Mouse (Mus musculus): Measurements from ENCODE around the gene A730061H03Rik.

Gene A730061H03Rik

DNA sequence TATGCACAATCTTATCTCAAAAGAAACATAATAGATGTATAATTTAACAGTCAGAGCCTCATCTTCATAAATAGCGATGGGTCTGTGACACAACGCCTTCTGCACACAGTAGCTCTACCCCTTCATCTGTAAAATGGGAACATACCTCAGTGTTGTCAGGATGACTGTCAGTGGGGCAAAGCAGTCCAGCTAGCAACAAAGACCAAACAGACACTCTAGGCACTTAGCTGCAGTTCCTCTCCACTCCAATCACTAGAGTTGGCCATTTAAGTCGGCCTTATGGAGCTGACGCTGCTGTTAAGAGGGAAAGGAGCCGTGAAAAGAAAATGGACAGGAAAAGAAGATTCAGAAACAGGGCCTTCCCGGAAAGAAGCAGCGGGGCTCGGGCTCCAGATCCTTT is 8.4 kb downstream of the A730061H03Rik start:
- no peak for DNase-seq (ENCODE audit: low read depth, low spot score)

- no peak for DNase-seq (ENCODE audit: low read depth, low spot score)
Measured at GRCm38 (mm10) chr14:55551347-55551746, 8.9 kb downstream of the A730061H03Rik start.

GRCm38 (mm10) chr14:55550191-55550590 is 10.0 kb downstream of the A730061H03Rik start:
- DNase-seq (ENCODE audit: low read depth, low spot score), result no peak

GRCm38 (mm10) chr14:55544334-55544733 is 15.9 kb downstream of the A730061H03Rik start:
- no peak for DNase-seq (ENCODE audit: low read depth, low spot score)

GRCm38 (mm10) chr14:55542268-55542667 is 17.9 kb downstream of the A730061H03Rik start:
- DNase-seq (ENCODE audit: low read depth, low spot score), result no peak

DNA sequence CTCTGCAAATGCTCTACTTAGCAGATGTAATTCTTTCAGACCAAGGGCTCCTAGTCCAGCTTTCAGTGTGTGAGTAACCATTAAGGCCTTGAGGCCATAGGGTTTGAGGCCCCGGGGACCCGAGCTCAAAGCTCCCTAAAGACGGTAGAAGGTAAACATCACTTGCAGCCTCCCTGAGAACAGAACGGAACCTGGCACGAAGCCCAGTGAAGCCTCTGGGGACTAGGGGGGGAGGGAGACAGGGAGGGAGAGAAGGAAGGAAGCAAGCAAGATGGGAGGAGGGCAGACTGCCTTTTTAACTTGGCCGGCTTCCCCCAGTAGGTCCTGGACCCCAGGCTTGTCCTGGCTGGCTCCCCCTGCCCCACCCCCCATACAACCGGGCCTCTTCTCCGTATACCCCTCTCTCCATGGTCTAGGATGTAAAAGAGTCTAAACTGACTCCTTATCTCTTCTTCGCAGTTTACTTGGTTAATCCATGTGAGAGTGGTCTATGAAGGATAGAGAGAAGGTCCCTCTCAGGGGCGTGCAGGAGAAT is 19.4 kb downstream of the A730061H03Rik start:
- no peak for DNase-seq (ENCODE audit: low read depth, low spot score)

DNA sequence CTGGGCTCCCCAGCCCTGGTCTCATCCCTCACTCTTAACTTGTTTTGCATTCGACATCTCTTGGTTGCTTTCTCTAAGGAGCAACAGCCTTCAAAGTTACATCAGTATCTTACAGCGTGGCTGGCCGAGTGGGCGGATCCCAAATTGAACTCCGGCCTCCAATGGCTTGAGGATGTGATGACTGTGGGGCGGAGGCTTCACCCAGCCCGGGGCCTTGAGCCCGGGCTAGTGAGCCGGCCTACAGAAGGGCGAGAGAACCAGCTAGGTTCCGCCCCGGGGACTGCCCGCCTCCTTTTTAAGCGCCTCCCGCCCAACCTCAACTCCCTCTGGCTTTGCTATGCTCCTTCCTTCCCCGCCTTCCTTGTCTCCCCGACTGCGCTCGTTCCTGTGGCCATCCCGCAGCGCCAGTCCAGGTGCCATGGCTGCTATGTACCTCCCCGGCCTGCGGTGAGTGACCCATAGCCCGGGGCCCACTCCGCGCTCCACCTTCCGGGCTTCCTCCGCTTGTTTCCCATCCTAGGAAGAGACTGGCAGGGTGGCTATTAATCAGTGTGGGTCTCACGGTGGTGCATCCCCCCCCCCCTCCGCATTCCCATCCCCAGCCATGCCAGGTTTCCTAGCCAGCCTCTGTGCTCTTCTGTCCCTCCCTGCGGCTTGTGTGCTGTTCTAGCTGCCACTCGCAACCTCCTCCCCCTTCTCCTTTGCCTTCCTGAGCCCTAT is 20.0 kb downstream of the A730061H03Rik start, which contains the start of gene Pck2:
Gene Pck2, plus strand, starts transcription at position 200 of the 720 bp plus-strand sequence.
- peak; percentile 63 for DNase-seq (ENCODE audit: low read depth, low spot score)

GRCm38 (mm10) chr14:55536116-55536745 is 24.0 kb downstream of the A730061H03Rik start:
- DNase-seq (ENCODE audit: low read depth, low spot score), result no peak

DNA sequence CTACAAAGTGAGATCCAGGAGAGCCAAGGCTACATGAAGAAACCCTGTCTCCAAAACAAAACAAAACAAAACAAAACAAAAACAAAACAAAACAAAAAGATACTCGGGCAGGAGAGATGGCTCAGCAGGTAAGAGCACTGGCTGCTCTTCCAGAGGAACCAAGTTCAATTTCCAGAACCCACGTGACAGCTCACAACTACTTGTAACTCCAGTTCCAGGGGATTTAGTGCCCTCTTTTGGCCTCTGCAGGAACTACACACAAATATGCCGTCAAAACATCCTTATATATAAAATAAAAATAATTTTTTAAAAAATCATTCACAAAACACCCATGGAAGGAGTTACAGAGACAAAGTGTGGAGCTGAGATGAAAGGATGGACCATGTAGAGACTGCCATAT is 32.3 kb downstream of the A730061H03Rik start:
- DNase-seq (ENCODE audit: low read depth, low spot score), result no peak

- DNase-seq (ENCODE audit: low read depth, low spot score), result no peak
Measured at GRCm38 (mm10) chr14:55526674-55527073, 33.5 kb downstream of the A730061H03Rik start.

DNA sequence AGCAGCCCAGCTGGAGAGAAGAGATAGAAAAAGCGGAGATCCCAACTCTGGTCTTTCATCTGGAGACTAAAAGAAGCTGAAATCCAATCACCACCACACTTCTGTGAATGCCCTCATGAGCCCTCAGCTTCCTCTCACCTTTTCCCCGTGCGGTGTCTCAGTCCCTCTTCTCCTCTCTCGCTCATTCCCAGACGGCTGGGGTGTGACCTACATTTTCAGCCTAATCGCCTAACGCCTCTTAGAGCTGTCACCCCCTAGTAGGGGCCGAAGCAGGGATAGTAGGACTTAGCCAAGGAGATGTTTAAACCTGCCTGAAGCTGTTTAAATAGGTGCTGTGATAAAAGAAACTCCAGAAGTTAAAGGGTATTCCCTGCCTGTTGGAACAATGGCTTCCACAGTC is 35.4 kb downstream of the A730061H03Rik start, which contains the start of gene Nrl:
Gene Nrl, minus strand, starts transcription at position 197 of the 400 bp plus-strand sequence.
- no peak for DNase-seq (ENCODE audit: low read depth, low spot score)

- no peak for DNase-seq (ENCODE audit: low read depth, low spot score)
Measured at GRCm38 (mm10) chr14:55524062-55524461, 36.1 kb downstream of the A730061H03Rik start.

DNA sequence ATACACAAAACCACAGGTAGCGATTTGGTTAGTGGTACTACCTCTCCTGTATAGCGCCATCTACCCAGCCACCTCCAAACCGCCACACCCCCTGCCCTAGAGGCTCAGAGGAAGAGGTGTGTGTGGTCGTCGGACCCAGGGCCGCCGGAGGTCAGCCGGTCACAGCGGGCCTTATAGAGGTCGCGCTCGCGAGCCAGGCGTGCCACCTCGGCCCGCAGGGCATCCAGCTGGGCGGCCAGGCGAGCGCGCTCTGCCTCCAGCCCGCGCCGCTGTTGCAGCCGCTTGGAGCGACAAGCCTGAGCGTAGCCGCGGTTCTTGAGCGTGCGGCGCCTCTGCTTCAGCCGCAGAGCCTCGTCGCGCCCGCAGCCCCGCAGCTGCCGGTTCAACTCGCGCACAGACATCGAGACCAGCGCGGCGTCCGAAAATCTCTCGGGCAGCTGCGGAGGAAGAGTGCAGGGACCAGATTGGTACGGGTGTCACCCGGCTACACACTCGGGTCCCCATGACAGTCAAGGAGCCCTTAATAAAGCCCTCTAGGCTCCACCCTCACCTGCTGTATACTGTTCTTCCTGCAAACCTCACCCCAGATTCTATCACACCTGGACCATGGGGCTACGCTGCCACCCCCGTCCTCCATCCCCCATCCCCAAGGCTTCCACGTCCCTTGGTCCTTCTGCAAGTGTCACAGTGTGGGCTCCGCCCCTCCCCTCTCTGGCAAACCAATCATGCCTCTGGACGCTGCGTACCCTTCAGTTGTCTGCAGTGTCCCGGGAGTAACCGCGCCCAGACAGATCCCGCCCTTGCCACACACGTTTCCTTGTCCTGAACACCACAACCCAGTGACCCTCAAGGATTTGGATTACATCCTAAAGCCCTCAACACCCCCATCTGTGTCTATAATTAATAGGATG is 39.5 kb downstream of the A730061H03Rik start:
- no peak for DNase-seq (ENCODE audit: low read depth, low spot score)

GRCm38 (mm10) chr14:55519604-55520003 is 40.6 kb downstream of the A730061H03Rik start:
- DNase-seq (ENCODE audit: low read depth, low spot score), result no peak

DNA sequence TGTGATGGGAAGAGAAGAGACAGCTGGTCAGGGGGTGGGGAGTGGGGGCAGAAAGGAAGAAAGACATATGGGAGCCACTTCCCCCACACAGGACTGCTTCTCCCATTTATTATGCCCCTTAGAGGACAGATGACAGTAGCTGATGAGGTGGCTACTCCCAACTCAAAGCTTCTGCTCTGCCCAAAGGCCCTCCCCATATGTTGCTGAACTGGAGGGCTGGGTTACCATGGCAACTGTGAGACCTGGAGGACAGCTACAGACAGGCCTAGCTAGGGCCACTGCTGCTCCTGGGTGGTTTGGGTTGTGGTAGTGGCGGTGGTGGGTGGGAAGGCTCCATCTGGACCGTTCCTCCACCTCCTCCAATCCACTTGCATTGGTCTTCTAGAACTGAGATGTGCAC is 41.3 kb downstream of the A730061H03Rik start:
- no peak for DNase-seq (ENCODE audit: low read depth, low spot score)

DNA sequence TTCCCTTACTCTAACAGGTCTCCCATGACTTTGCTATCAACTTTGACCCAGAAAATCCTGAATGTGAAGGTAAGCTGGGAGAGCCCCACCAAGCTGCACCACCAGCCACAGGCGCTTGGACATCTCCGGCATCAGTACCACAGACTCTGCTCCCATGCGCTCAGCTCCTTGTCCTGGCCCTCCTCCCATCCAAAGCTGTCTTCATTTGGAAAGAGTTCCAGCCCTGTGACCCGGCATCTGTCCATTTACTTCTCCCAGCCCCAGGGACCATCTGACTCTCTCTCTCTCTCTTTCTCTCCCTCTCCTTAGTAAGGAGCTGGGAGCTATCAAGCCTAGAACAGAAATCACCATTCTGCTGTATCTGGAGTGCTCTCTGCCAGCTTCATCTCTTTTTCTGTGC is 44.4 kb downstream of the A730061H03Rik start:
- DNase-seq (ENCODE audit: low read depth, low spot score), result no peak

- no peak for DNase-seq (ENCODE audit: low read depth, low spot score)
Measured at GRCm38 (mm10) chr14:55513927-55514326, 46.3 kb downstream of the A730061H03Rik start.

- DNase-seq (ENCODE audit: low read depth, low spot score), result no peak
Measured at GRCm38 (mm10) chr14:55511037-55511436, 49.2 kb downstream of the A730061H03Rik start.

DNA sequence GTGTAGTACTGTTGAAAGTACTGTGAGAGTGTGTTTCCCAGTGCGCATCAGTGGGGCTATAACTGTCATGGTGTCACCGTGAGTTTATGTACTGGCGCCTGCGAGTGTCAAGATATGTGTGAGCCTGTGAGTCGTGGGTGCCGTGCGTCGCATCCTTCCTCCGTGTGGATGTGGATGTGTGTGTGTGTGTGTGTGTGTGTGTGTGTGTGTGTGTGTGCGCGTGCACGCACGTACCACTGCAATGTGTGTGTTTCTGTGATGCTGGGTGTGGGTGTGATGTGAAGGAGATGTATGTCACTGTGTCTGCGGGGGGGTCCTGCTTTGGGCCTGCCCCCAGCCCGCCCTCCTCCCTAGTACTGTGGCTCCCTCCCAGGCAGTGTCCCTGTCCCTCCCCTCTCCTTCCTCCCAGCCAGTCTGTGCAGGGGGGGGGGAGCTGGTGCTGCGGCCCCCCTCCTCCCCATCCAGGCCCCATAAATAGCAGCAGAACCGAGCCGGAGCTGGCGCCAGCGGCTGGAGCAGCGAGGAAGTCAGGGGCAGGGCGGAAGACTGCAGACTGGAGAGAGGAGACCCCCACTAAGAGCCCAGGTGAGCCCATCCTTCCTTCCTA is 50.0 kb downstream of the A730061H03Rik start, which contains the start of gene Cpne6:
Gene Cpne6, plus strand, starts transcription at position 321 of the 607 bp plus-strand sequence.
- no peak for DNase-seq (ENCODE audit: low read depth, low spot score)

Measured in embryo, embryonic 11.5 days (tissue).